Mouse (Mus musculus) sigmoid colon, adult 10 weeks (tissue): ENCODE measurements around the gene Ndufv1. TPM values are rescaled to one million over a fixed set of nuclear protein-coding genes. Genes with fewer than 3 reads are reported as not detected.

ENCODE experiments used
- polyA plus RNA-seq: library from polyadenylated mRNA; stranded (reverse); fragments of 350-450 nt; fragmentation: Illumina TruSeq; extraction: RNeasy Lipid Tissue Mini Kit (QIAGEN cat#74804); gene quantifications from one replicate; pipeline ENCODE4 v1.2.3, GENCODE M21; 2014; ENCODE audit warnings: low read depth, low replicate concordance

Gene Ndufv1
- 8.4 TPM for polyA plus RNA-seq

GRCm38 (mm10) chr19:4012432-4013022, at the start of gene Ndufv1:
Gene Ndufv1, minus strand, starts transcription at chr19:4012806.

GRCm38 (mm10) chr19:4059069-4059740, 46.6 kb upstream of the Ndufv1 start, which contains the start of gene Gstp3:
Gene Gstp3, minus strand, starts transcription at chr19:4059569.

GRCm38 (mm10) chr19:4045966-4046865, 33.6 kb upstream of the Ndufv1 start, which contains the start of gene Gstp2:
Gene Gstp2, minus strand, starts transcription at chr19:4046023.

GRCm38 (mm10) chr19:4037788-4038232, 25.2 kb upstream of the Ndufv1 start, which contains the start of gene Gstp1:
Gene Gstp1, minus strand, starts transcription at chr19:4037985.

GRCm38 (mm10) chr19:4003112-4003511, 9.5 kb downstream of the Ndufv1 start, which contains the start of gene Doc2g:
Gene Doc2g, plus strand, starts transcription at chr19:4003313.

GRCm38 (mm10) chr19:4000119-4000900, 12.3 kb downstream of the Ndufv1 start, which contains the start of the genes Nudt8 and Gm49405:
Gene Nudt8, plus strand, starts transcription at chr19:4000580.
Gene Gm49405, plus strand, starts transcription at chr19:4000626.

GRCm38 (mm10) chr19:3992416-3992815, 20.2 kb downstream of the Ndufv1 start, which contains the start of gene Tbx10:
Gene Tbx10, plus strand, starts transcription at chr19:3992752.

GRCm38 (mm10) chr19:3986334-3986733, 26.3 kb downstream of the Ndufv1 start, which contains the start of gene Acy3:
Gene Acy3, plus strand, starts transcription at chr19:3986570.

GRCm38 (mm10) chr19:3972229-3972628, 40.4 kb downstream of the Ndufv1 start, which contains the start of gene Aldh3b2:
Gene Aldh3b2, plus strand, starts transcription at chr19:3972328.

GRCm38 (mm10) chr19:3958470-3958869, 54.1 kb downstream of the Ndufv1 start, which contains the start of gene Aldh3b3:
Gene Aldh3b3, plus strand, starts transcription at chr19:3958645.

Other genes starting within 250 kb of the Ndufv1 start
- gene Kmt5b, start 245.4 kb downstream of the Ndufv1 start, polyA plus RNA-seq, result 242 TPM
- 66.4 TPM for gene Chka, start 161.0 kb downstream of the Ndufv1 start, polyA plus RNA-seq
- gene Tcirg1, start 105.7 kb downstream of the Ndufv1 start, polyA plus RNA-seq, result 3.8 TPM
- 5.1 TPM for gene Ndufs8, start 100.0 kb downstream of the Ndufv1 start, polyA plus RNA-seq
- 0.50 TPM for gene Aldh3b1, start 83.0 kb downstream of the Ndufv1 start, polyA plus RNA-seq
- gene Unc93b1, start 77.6 kb downstream of the Ndufv1 start, polyA plus RNA-seq, result 1.8 TPM
- not detected for gene Aldh3b3, start 54.2 kb downstream of the Ndufv1 start, polyA plus RNA-seq
- gene Aldh3b2, start 40.5 kb downstream of the Ndufv1 start, polyA plus RNA-seq, result 0.44 TPM
- 1.1 TPM for gene Acy3, start 26.2 kb downstream of the Ndufv1 start, polyA plus RNA-seq
- gene Tbx10, start 20.1 kb downstream of the Ndufv1 start, polyA plus RNA-seq, result not detected
- not detected for gene Nudt8, start 12.2 kb downstream of the Ndufv1 start, polyA plus RNA-seq
- 0.47 TPM for gene Gm49405, start 12.2 kb downstream of the Ndufv1 start, polyA plus RNA-seq
- not detected for gene Doc2g, start 9.5 kb downstream of the Ndufv1 start, polyA plus RNA-seq
- 27.6 TPM for gene Gstp1, start 25.2 kb upstream of the Ndufv1 start, polyA plus RNA-seq
- 2.6 TPM for gene Gstp2, start 33.2 kb upstream of the Ndufv1 start, polyA plus RNA-seq
- gene Gstp3, start 46.8 kb upstream of the Ndufv1 start, polyA plus RNA-seq, result not detected
- not detected for gene Cabp2, start 68.8 kb upstream of the Ndufv1 start, polyA plus RNA-seq
- 4.7 TPM for gene Cdk2ap2, start 84.4 kb upstream of the Ndufv1 start, polyA plus RNA-seq
- gene Pitpnm1, start 87.2 kb upstream of the Ndufv1 start, polyA plus RNA-seq, result 0.63 TPM
- gene Aip, start 113.1 kb upstream of the Ndufv1 start, polyA plus RNA-seq, result 0.47 TPM
- gene Gpr152, start 127.0 kb upstream of the Ndufv1 start, polyA plus RNA-seq, result not detected
- 0.66 TPM for gene Cabp4, start 131.2 kb upstream of the Ndufv1 start, polyA plus RNA-seq
- 53.4 TPM for gene Coro1b, start 135.8 kb upstream of the Ndufv1 start, polyA plus RNA-seq
- gene Ptprcap, start 140.8 kb upstream of the Ndufv1 start, polyA plus RNA-seq, result 10.0 TPM
- gene Rps6kb2, start 150.5 kb upstream of the Ndufv1 start, polyA plus RNA-seq, result 3.2 TPM
- gene Carns1, start 162.7 kb upstream of the Ndufv1 start, polyA plus RNA-seq, result 1.9 TPM
- 1.2 TPM for gene Tbc1d10c, start 178.5 kb upstream of the Ndufv1 start, polyA plus RNA-seq
- 90.7 TPM for gene Ppp1ca, start 179.3 kb upstream of the Ndufv1 start, polyA plus RNA-seq
- 2.5 TPM for gene Rad9a, start 188.9 kb upstream of the Ndufv1 start, polyA plus RNA-seq
- gene Clcf1, start 201.4 kb upstream of the Ndufv1 start, polyA plus RNA-seq, result 0.44 TPM
- not detected for gene AC109138.7, start 201.6 kb upstream of the Ndufv1 start, polyA plus RNA-seq
- gene Pold4, start 219.1 kb upstream of the Ndufv1 start, polyA plus RNA-seq, result not detected